In the genomic region with DNA sequence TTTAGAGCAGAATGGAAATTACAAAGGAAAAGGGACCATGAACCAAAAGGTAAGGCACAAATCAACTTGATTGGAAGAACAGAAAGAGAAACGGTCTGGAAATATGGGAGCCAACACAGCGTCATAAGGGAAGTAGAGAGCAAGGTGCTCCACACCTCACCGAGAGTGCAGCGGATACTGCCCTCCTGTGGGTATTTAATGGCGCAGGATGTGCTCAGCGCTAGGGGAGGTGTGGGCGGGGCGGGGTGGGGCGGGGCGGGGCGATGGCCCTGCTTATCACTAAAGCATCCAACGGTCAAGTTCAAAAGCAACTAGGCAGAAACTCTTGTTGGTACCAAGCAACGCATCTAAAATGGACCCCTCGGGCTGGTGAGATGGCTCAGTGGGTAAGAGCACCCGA, we compare ENCODE assay signal across 17 mouse cellular contexts. TPM values are rescaled to one million over a fixed set of nuclear protein-coding genes. Genes with fewer than 3 reads are reported as not detected.
DNase-seq lines count a peak whose midpoint lies in the region; ATAC-seq and TF ChIP-seq lines count a peak whose summit lies in the region.
"Had no signal": no experiment of that assay in that cellular context is flagged by ENCODE, and none has a peak within 500 bp of the region (broad histone marks: within the 10 kb centered on the region; RNA-seq: fewer than 3 reads in every experiment).

No protein-coding gene starts in this region.

- no peak overlapping the region for H3K9ac ChIP-seq in liver, embryonic 16.5 days (ENCODE audit: low read depth, low read length)
- H3K9ac ChIP-seq: lung, embryonic 14.5 days had no signal

- peak; percentile 24 to 26 for DNase-seq in spleen, adult 2 months (ENCODE audit: low read depth in 1 of 2, low spot score in 2 of 2)
- DNase-seq in spleen, postnatal 10 days (ENCODE audit: low spot score in 2 of 2): no peak
- peak; percentile 27 for DNase-seq in c-Kit-positive CD71-positive TER-119-negative erythroid progenitor cells, embryonic 14.5 days (ENCODE audit: low read depth)
- no peak for DNase-seq in limb, embryonic 10.5 days (ENCODE audit: low spot score)
- no peak for DNase-seq in right cerebral cortex, postnatal 14 days
- no peak for DNase-seq in frontal cortex, postnatal 10 days (ENCODE audit: low spot score in 2 of 2)
- DNase-seq: cerebellum, postnatal 10 days; kidney, postnatal 4 days; lung, embryonic 14.5 days; spleen, adult 18-20 months; thymus, adult 2 months had no signal

- 0 out of 2 replicates have a peak, but pooled peaks have one; percentile 32 for ATAC-seq in liver, embryonic 16.5 days (ENCODE audit: low read depth)
- ATAC-seq: activated CD4-positive, CD25-positive, alpha-beta regulatory T cell, adult 4 months had no signal

- peaks cover 2% of the 10 kb centered on the region; the same call in 1 of the 2 replicates for H3K4me1 ChIP-seq in spleen, adult 2 months (ENCODE audit: control insufficient read depth, insufficient read depth, insufficient read length)
- peaks cover 2% of the 10 kb centered on the region for H3K4me1 ChIP-seq in liver, embryonic 16.5 days (ENCODE audit: control insufficient read depth, low read depth, low read length)
- peaks cover 23% of the 10 kb centered on the region for H3K4me1 ChIP-seq in limb, embryonic 10.5 days

- no peaks in the 10 kb centered on the region for H3K36me3 ChIP-seq in spleen, adult 2 months (ENCODE audit: control insufficient read depth, insufficient read depth, low read length)
- H3K36me3 ChIP-seq in liver, embryonic 16.5 days (ENCODE audit: control insufficient read depth, insufficient read depth): no peaks in the 10 kb centered on the region
- no peaks in the 10 kb centered on the region for H3K36me3 ChIP-seq in limb, embryonic 10.5 days

- H3K27me3 ChIP-seq in spleen, adult 2 months (ENCODE audit: control insufficient read depth, insufficient read depth, low read length): no peaks in the 10 kb centered on the region
- H3K27me3 ChIP-seq in liver, embryonic 16.5 days (ENCODE audit: control insufficient read depth, insufficient read depth, low read depth, low read length): no peaks in the 10 kb centered on the region
- no peaks in the 10 kb centered on the region for H3K27me3 ChIP-seq in limb, embryonic 10.5 days (ENCODE audit: low read depth, poor library complexity, severe bottlenecking)

- no peak for TF ChIP-seq CTCF in spleen, adult 2 months (IDR thresholded peaks at IDR 0.05; ENCODE audit: extremely low read depth, insufficient read depth, insufficient read length, insufficient replicate concordance)

- no peak overlapping the region for H3K4me2 ChIP-seq in liver, embryonic 16.5 days (ENCODE audit: low read depth, low read length)
- H3K4me2 ChIP-seq: lung, embryonic 14.5 days; midbrain, embryonic 11.5 days had no signal

- 53% methylated on average over 15 of the region's 15 CpGs for WGBS in spleen, adult 2 months
- 31% methylated on average over 15 of the region's 15 CpGs for WGBS in liver, embryonic 16.5 days (ENCODE audit: insufficient replicate concordance)
- WGBS in limb, embryonic 10.5 days: 27% methylated on average over 15 of the region's 15 CpGs

- no peak for TF ChIP-seq POLR2A in spleen, adult 2 months (IDR thresholded peaks at IDR 0.05; ENCODE audit: low read depth, low read length)

- H3K27ac ChIP-seq in spleen, adult 2 months (ENCODE audit: insufficient read depth, low read length): no peak overlapping the region
- H3K27ac ChIP-seq in liver, embryonic 16.5 days (ENCODE audit: low read length): no peak overlapping the region
- H3K27ac ChIP-seq in limb, embryonic 10.5 days: no peak overlapping the region

- H3K4me3 ChIP-seq in spleen, adult 2 months (ENCODE audit: extremely low read depth, insufficient read depth, insufficient read length): no peak overlapping the region
- H3K4me3 ChIP-seq in liver, embryonic 16.5 days (ENCODE audit: low read depth, low read length): no peak overlapping the region
- H3K4me3 ChIP-seq in limb, embryonic 10.5 days: no peak overlapping the region

- H3K9me3 ChIP-seq in liver, embryonic 16.5 days (replicated peaks; ENCODE audit: control insufficient read depth, low read length): no peaks in the 10 kb centered on the region
- no peaks in the 10 kb centered on the region for H3K9me3 ChIP-seq in limb, embryonic 10.5 days (replicated peaks)

RNA-seq across cellular contexts. Expression of gene Notch4, which starts 4.2 kb away (rescaled TPM):
- 9.6 and 12.7 TPM in 2 replicates for polyA plus RNA-seq in spleen, adult 2 months (2012; rRNA removed)
- polyA plus RNA-seq in liver, embryonic 16.5 days (2015; fragmentation: Nextera tagmentation; extraction: Ambion mirVana): 0.71 and 0.81 TPM in 2 replicates
- 6.4 and 8.2 TPM in 2 replicates for polyA plus RNA-seq in limb, embryonic 10.5 days (2016; fragmentation: Nextera tagmentation; extraction: Ambion mirVana)

RNA-seq across cellular contexts. Expression of gene Gpsm3, which starts 29.7 kb away (rescaled TPM):
- 68.8 and 91.0 TPM in 2 replicates for polyA plus RNA-seq in spleen, adult 2 months (2012; rRNA removed)
- polyA plus RNA-seq in liver, embryonic 16.5 days (2015; fragmentation: Nextera tagmentation; extraction: Ambion mirVana): 14.4 and 15.3 TPM in 2 replicates
- 4.8 and 10.5 TPM in 2 replicates for polyA plus RNA-seq in limb, embryonic 10.5 days (2016; fragmentation: Nextera tagmentation; extraction: Ambion mirVana)

RNA-seq across cellular contexts. Expression of gene Pbx2, which starts 31.2 kb away (rescaled TPM):
- 60.4 and 69.5 TPM in 2 replicates for polyA plus RNA-seq in spleen, adult 2 months (2012; rRNA removed)
- polyA plus RNA-seq in liver, embryonic 16.5 days (2015; fragmentation: Nextera tagmentation; extraction: Ambion mirVana): 2.5 and 3.2 TPM in 2 replicates
- polyA plus RNA-seq in limb, embryonic 10.5 days (2016; fragmentation: Nextera tagmentation; extraction: Ambion mirVana): 19.9 and 22.5 TPM in 2 replicates

RNA-seq across cellular contexts. Expression of gene Ager, which starts 37.8 kb away (rescaled TPM):
- polyA plus RNA-seq in spleen, adult 2 months (2012; rRNA removed): 5.2 and 5.3 TPM in 2 replicates
- 0.57 and 0.77 TPM in 2 replicates for polyA plus RNA-seq in liver, embryonic 16.5 days (2015; fragmentation: Nextera tagmentation; extraction: Ambion mirVana)
- 2.6 and 3.6 TPM in 2 replicates for polyA plus RNA-seq in limb, embryonic 10.5 days (2016; fragmentation: Nextera tagmentation; extraction: Ambion mirVana)

RNA-seq across cellular contexts. Expression of gene Btnl6, which starts 42.7 kb away (rescaled TPM):
- 0.55 and 0.68 TPM in 2 replicates for polyA plus RNA-seq in spleen, adult 2 months (2012; rRNA removed)
- polyA plus RNA-seq in liver, embryonic 16.5 days (2015; fragmentation: Nextera tagmentation; extraction: Ambion mirVana): 0.17 TPM in 1 of 2 replicates, not detected in the other
- polyA plus RNA-seq in limb, embryonic 10.5 days (2016; fragmentation: Nextera tagmentation; extraction: Ambion mirVana): not detected in 2 replicates
- polyA plus RNA-seq: activated CD4-positive, CD25-positive, alpha-beta regulatory T cell, adult 4 months; brain, embryonic 14.5 days; embryonic facial prominence, embryonic 11.5 days; heart, postnatal 0 days; lung, embryonic 14.5 days; midbrain, embryonic 11.5 days had no signal

Comparison
In these comparisons a context has a peak if more than half of its experiments do, and no peak if none do; other contexts are left out.
1. DNase-seq: peak in spleen, adult 2 months (2 of 2) and c-Kit-positive CD71-positive TER-119-negative erythroid progenitor cells, embryonic 14.5 days (single experiment); none in spleen, postnatal 10 days (0 of 2), limb, embryonic 10.5 days (single experiment), right cerebral cortex, postnatal 14 days (single experiment) and frontal cortex, postnatal 10 days (0 of 2).